Mouse (Mus musculus) erythroblast, embryonic 14.5 days (primary cell): ENCODE measurements around the gene Mcoln1.

ENCODE experiments used
- GATA1 ChIP-seq: IDR thresholded peaks from 2 replicates; pipeline ENCODE4 v1.6.1; 2012; ENCODE audit warnings: low read length, inconsistent platforms, mixed read lengths
- TAL1 ChIP-seq: IDR thresholded peaks from 3 replicates; pipeline ENCODE4 v1.6.1; 2012; ENCODE audit warnings: low read length, inconsistent platforms, mixed read lengths

- TF ChIP-seq GATA1 (no peak), TAL1 (no peak)
Measured at GRCm38 (mm10) chr8:3552240-3552639, 52.0 kb downstream of the Mcoln1 start.
